Mouse (Mus musculus): Measurements from ENCODE around the gene Ccdc15.
"Not testable (repeated sequence)": the region's sequence is repeated elsewhere in the genome, so short reads cannot be mapped to it uniquely, and the experiment has no call there.

Gene Ccdc15

GRCm38 (mm10) chr9:37349050-37349449 lies 818 bp upstream of the Ccdc15 start:
- no peak for DNase-seq

DNA sequence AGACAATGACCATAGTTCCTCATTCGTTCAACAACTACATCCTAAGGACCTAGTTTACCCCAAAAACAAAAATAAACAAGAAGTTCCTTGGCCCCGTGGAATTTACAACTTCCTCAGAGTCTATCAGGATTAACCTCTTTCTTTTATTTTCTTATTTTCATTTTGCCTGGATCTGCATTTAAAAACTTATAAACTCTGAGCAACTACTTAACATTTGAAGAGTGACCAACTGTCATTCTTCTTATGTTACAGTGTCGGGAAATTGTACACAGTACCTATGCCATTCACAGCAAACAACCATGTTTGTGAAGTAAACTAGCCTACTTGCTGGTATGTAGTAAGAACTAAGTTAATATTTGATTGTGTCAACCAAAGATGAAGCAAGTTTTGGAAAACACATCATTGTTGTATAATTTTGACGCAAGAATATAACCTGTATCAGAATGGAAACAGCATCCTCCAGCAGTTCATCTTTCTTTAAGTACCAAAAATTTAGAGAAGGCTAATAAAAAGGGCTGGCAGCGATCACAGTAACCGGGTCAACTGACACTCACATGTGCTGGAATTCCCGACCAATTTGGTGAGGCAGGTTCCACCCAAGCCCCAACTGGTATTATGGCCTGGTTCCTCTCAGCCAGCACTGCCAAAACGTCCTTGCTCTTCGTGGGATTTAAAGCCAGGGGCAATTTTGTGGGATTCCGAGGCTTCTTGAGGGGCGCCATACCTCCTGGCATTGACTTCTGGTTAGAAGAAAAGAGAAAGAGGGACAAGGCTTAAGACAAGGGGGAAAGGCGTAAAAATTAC lies 846 bp downstream of the Ccdc15 start:
- DNase-seq = no peak

GRCm38 (mm10) chr9:37345406-37345805 lies 2.8 kb downstream of the Ccdc15 start:
- no peak for DNase-seq

DNA sequence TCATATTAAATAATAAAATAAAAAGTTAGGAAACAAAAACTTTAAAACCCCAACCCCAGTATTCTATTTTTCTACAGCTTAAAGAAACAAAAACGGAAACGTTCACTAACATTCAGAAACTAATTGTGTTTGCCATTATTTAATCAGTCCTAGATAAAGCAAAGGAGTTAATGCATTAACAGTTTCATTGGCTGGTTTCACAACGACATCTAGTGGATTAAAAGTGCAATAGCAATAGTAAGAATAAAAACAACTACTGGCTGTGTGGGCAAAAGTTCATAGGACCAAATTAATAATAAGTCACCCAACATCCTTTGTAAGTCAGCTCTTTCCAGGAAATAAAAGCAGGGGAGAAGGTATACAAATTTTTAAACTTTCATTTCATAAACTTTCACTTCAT lies 18.8 kb downstream of the Ccdc15 start:
- peak; percentile 9 for DNase-seq

- DNase-seq = no peak
Observed at GRCm38 (mm10) chr9:37301720-37302119, 46.5 kb downstream of the Ccdc15 start.

GRCm38 (mm10) chr9:37300501-37300900 lies 47.7 kb downstream of the Ccdc15 start:
- DNase-seq = not testable (repeated sequence)

GRCm38 (mm10) chr9:37295586-37295985 lies 52.6 kb downstream of the Ccdc15 start:
- DNase-seq = no peak

- no peak for DNase-seq
Observed at GRCm38 (mm10) chr9:37266622-37267021, 81.6 kb downstream of the Ccdc15 start.

DNA sequence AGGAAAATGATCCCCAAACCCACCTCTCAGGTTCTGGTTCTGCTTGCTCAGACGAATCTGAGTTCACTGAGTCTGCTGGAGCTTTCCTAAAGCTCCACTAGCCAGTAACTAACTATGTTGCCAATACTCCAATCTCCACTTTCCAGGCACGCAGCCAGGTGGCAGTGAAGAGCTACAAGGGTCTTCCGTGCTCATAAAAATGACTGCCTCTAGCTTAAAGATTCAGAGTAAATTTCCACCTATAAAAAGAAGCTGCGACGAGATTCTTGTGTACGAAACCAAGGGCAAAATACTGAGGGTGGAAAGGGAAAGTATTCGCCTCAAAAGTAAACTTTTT lies 92.4 kb downstream of the Ccdc15 start:
- peak; percentile 71 for DNase-seq

DNA sequence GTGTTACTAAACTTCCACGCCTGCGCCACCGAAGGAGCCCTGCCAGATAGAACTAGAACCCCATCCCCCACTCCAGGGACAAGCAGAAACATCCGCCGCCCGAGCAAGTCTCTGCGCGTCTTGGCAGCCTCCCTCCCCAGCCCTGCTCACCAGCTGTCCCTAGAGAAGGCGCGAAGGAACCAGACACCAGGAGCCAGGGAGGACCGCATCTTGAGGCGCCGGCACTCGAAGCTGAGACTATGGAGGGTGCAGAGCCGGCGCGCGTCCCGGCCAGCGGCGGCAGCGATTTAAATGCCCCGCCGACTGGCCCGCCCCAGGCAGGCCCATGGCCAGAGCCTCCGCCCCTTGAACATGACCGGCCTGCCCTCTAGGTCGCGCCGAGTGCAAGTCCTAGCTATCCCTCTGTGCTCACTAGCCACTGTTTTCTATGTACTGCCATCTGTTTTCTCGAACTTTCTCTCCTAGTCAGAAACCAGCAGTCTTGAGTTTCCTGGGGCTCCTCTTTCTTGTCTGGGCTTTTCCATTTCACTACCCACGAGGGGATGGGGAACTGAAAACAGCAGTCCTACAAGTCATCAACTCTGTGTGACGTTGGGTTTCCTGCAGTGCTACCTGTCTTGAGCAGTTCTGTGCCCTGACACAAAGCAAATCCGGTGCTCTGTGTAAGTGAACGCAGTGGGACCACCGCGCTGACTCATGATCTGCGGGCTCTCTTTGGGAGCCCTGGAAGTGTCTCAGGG lies 92.9 kb downstream of the Ccdc15 start, which contains the start of gene Slc37a2:
Slc37a2 (minus strand) TSS at position 590 of the 740 bp plus-strand sequence.
- peak; percentile 69 for DNase-seq

- no peak for DNase-seq
Observed at GRCm38 (mm10) chr9:37254531-37255110, 93.6 kb downstream of the Ccdc15 start.

- no peak for DNase-seq
Observed at GRCm38 (mm10) chr9:37250631-37251030, 97.6 kb downstream of the Ccdc15 start.

GRCm38 (mm10) chr9:37249976-37250375 lies 98.3 kb downstream of the Ccdc15 start:
- no peak for DNase-seq

- no peak for DNase-seq
Observed at GRCm38 (mm10) chr9:37248381-37248906, 99.8 kb downstream of the Ccdc15 start.

DNA sequence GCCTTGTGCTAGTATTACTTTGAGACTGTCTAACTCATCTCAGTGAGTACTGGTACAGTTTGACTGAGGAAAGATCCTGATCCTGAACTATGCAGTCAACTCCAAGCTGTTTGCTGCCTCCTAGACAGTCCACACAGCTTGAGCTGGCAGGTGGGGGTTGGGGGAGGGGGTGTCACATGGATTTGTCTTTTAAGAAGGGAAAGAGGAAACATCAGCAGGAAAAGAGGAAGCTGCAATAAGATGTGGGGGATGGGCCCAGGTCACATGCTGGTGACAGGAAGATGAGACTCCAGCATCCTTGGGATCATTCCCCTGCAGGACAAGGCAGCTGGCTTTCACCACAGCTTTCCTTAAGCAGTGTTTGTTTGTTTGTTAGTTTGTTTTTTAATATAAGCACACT lies 100.8 kb downstream of the Ccdc15 start:
- DNase-seq = peak; percentile 74

DNA sequence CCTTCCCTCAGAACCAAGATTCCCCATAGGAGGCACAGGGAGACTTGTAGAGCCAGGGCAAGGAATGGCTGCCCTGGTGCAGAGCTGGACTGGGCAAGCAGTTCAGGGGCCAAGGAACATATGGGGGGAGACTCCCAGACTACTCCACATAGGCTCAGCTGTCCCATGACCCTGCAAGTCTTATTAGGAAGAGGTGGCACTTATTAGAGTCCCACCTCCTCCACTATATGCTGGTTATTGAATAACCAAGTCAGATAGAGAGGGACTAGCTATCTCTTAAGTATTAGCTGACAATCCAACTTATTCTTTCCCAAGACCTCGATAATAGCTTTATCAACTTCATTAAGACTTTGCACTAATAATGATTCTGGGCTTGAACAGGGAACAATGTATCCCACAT lies 102.4 kb downstream of the Ccdc15 start:
- no peak for DNase-seq

DNA sequence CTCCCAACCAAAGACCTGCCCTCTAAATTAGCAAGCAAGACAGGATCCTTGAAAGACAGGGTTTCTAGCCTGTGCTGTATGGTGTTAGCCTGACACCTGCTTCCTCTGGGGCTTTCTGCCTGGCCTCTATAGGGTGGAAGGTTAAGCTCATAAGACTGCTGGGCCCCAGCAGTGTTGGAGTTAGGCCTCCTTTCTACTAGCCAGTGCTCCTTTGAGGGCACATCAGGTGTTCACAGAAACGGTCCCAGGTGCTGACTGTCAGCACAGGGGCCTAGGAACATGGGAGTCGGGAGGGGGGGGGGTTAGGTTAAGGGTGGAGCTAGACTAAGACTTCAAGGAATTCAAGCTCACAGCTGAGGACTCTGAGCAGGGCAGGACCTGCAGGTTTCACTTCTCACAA lies 102.8 kb downstream of the Ccdc15 start:
- no peak for DNase-seq

DNA sequence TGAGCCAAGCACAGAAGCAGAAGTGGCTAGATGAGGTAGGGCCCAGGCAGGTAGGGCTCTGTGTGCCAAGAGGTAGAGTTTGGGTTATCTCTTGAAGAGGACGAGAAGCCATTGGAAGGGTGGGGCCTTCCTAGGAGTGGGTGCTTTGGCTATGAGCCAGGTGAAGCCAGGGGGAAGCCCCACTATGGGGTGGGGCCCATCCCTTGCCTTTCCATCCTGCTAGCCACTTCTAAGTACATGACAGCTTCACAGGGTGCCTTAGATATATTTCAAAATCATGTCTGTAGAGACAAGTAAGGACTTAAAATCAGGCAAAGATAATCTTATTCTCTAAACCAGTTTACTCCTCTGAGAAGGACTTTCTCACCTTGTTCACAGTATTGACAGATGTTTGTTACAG lies 103.6 kb downstream of the Ccdc15 start:
- DNase-seq = no peak

DNA sequence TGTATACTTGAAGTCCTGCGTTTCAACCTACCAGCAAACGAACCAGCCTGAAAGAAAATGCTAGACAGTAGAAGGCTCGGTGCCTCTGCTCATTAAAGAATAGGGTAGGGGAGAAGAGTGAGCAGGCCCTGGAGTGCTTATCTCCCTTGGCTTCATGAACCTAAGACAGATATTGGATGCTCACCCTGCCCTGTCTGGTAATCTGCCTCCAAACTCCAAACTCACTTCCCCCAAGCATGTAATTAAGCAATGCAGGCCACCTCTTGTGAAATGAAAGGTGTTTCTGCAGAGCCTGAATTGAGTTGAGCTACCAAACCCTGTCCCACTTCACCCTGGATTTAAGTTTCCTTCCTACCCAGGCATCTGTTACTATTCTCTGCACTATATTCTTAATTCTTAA lies 105.5 kb downstream of the Ccdc15 start:
- DNase-seq = peak; percentile 13

GRCm38 (mm10) chr9:37235951-37236737 lies 112.1 kb downstream of the Ccdc15 start:
- DNase-seq = no peak

DNA sequence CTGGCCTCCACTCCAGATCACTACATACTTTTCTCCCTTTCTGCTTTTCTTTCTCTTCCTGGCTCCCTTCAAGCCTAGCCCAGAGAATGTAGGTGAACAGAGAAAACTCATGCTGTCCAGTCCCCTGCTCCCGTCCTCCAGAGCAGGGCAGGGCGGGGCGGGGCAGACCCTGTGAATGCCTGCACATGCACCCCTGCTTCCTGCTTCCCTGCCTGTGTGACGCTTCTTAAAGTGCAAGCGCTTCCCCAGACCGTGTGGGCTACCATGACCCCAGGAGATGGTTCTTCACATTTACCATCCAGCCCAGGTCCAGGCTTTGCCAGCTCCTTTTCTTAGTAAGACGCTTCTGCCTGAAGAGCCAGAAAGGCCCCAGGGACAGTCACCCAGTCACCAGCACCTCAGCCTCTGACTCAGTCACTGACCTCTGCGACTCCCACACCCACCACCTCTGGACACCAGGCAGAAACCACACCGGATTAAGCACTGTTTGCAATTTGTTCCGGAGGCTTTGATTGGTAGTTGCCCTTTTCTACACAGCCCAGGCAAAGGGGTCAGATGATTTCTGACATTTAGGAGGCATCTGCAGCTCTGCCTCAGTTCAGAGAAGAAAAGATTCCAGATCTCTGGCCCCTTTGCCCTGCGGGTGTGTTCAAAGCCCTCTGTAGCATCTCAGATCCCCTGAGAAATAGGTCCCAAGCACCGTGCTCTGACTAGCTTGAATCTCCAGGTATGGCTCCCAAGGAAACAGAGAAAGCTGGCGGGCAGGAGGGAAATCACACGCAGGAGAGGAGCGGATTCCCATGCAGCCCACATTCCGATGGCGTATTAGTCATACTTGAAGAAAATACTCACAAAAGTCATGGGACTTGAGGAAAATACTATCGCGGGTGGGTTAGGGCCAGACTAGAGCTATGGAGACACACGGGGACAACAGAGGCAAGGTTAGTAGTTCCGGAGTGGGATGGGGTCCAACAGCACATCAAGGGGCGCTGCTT lies 115.7 kb downstream of the Ccdc15 start:
- DNase-seq = no peak

Measured in lung, postnatal 36 days (tissue).